Comparison of ENCODE assay signal across 8 mouse cellular contexts in the genomic region with DNA sequence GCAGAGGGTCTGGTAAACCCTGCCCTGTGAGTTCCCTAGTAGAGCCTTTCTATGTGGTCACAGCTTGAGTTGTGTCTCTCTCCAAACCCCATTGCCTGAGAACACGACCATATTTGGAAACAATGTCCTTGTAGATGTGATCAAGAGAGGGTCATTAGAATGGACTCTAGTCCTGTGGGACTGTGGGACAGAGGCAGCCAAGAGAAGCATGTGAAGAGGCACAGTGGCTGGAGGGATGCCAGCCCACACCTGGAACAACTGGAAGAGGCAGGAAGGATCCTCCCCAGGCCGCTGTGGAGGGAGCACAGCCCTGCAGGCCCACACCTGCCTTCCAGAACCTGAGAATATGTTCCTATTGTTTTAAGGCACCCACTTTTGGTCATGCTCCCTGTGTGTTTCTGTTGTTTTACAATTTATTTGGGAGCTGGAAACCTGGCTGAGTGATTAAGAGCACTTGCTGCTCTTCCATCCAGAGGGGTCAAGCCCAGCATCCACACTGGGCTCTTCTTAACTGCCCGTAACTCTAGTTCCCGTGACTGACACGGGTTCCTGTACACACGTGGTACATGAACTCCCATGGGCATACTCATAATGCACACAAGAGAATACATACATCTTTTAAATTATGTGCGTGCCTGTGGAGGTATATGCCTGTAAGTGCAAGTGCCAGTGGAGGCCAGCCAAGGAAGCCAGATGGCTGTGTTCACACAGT. TPM values are rescaled to one million over a fixed set of nuclear protein-coding genes. Genes with fewer than 3 reads are reported as not detected.
DNase-seq lines count a peak whose midpoint lies in the region; ATAC-seq and TF ChIP-seq lines count a peak whose summit lies in the region.

No protein-coding gene starts in this region.

- no peaks in the 10 kb centered on the region for H3K9me3 ChIP-seq in forebrain, embryonic 13.5 days (replicated peaks)
- no peaks in the 10 kb centered on the region; the same call in 1 of the 2 replicates for H3K9me3 ChIP-seq in forebrain, embryonic 11.5 days (ENCODE audit: control insufficient read depth, low read length)
- no peaks in the 10 kb centered on the region for H3K9me3 ChIP-seq in embryonic facial prominence, embryonic 15.5 days (replicated peaks)

- no peak overlapping the region for H3ac ChIP-seq in myocyte (ENCODE audit: control insufficient read depth, insufficient read length)

- H3K27me3 ChIP-seq in forebrain, embryonic 13.5 days: no peaks in the 10 kb centered on the region
- H3K27me3 ChIP-seq in forebrain, embryonic 11.5 days (ENCODE audit: control insufficient read depth, insufficient read depth, low read length): no peaks in the 10 kb centered on the region
- no peaks in the 10 kb centered on the region for H3K27me3 ChIP-seq in embryonic facial prominence, embryonic 15.5 days
- H3K27me3 ChIP-seq in myocyte (ENCODE audit: control insufficient read depth, insufficient read depth, insufficient read length): no peaks in the 10 kb centered on the region

- 0 out of 2 replicates have a peak overlapping the region, but pooled peaks have one; percentile 10 for H3K4me2 ChIP-seq in forebrain, embryonic 13.5 days
- no peak overlapping the region for H3K4me2 ChIP-seq in forebrain, embryonic 11.5 days (ENCODE audit: low read depth, low read length, severe bottlenecking)
- peak overlapping the region; percentile 8; the same call in 1 of the 2 replicates for H3K4me2 ChIP-seq in embryonic facial prominence, embryonic 15.5 days (replicated peaks)
- no peak overlapping the region for H3K4me2 ChIP-seq in myocyte (ENCODE audit: low read depth)

- H3K36me3 ChIP-seq in forebrain, embryonic 13.5 days (ENCODE audit: poor library complexity, severe bottlenecking): peaks cover 26% of the 10 kb centered on the region
- H3K36me3 ChIP-seq in forebrain, embryonic 11.5 days (ENCODE audit: control insufficient read depth, insufficient read depth, low read length): peaks cover 7% of the 10 kb centered on the region
- peaks cover 26% of the 10 kb centered on the region for H3K36me3 ChIP-seq in embryonic facial prominence, embryonic 15.5 days
- H3K36me3 ChIP-seq in myocyte (ENCODE audit: control insufficient read depth, insufficient read depth): no peaks in the 10 kb centered on the region

- H3K4me1 ChIP-seq in forebrain, embryonic 13.5 days: peaks cover 25% of the 10 kb centered on the region
- H3K4me1 ChIP-seq in forebrain, embryonic 11.5 days (replicated peaks; ENCODE audit: control insufficient read depth, insufficient read depth, low read length): peaks cover 6% of the 10 kb centered on the region; the same call in 1 of the 2 replicates
- H3K4me1 ChIP-seq in embryonic facial prominence, embryonic 15.5 days: peaks cover 29% of the 10 kb centered on the region

- no peak overlapping the region for H3K9ac ChIP-seq in forebrain, embryonic 13.5 days
- H3K9ac ChIP-seq in forebrain, embryonic 11.5 days (ENCODE audit: low read length): no peak overlapping the region
- no peak overlapping the region for H3K9ac ChIP-seq in embryonic facial prominence, embryonic 15.5 days

- peak overlapping the region; percentile 88 for H3K27ac ChIP-seq in forebrain, embryonic 13.5 days
- no peak overlapping the region for H3K27ac ChIP-seq in forebrain, embryonic 11.5 days (ENCODE audit: low read depth, low read length)
- peak overlapping the region; percentile 85 for H3K27ac ChIP-seq in embryonic facial prominence, embryonic 15.5 days (replicated peaks)

- H3K4me3 ChIP-seq in forebrain, embryonic 13.5 days: no peak overlapping the region
- H3K4me3 ChIP-seq in forebrain, embryonic 11.5 days (ENCODE audit: low read depth, low read length): no peak overlapping the region
- no peak overlapping the region for H3K4me3 ChIP-seq in embryonic facial prominence, embryonic 15.5 days (replicated peaks)
- H3K4me3 ChIP-seq in myocyte: no peak overlapping the region

- no peak for DNase-seq in forebrain, embryonic 11.5 days (ENCODE audit: low spot score)
- peak; percentile 41 for DNase-seq in left cerebral cortex, postnatal 4 days
- DNase-seq in left cerebral cortex, adult 8-10 months (ENCODE audit: low spot score in 2 of 2): no peak
- DNase-seq in spleen, adult 12 weeks (ENCODE audit: low spot score): no peak
- DNase-seq in layer of hippocampus, adult 9-10 months (ENCODE audit: low spot score): no peak

- 83% methylated on average over 7 of the region's 7 CpGs for WGBS in forebrain, embryonic 13.5 days
- WGBS in forebrain, embryonic 11.5 days: 90% methylated on average over 7 of the region's 7 CpGs
- WGBS in embryonic facial prominence, embryonic 15.5 days: 62% methylated on average over 7 of the region's 7 CpGs

- no peak for TF ChIP-seq POLR2A in myocyte (IDR thresholded peaks at IDR 0.05; ENCODE audit: insufficient read length, low read depth)

- H3K79me2 ChIP-seq in myocyte (ENCODE audit: control insufficient read depth, insufficient read depth): no peaks in the 10 kb centered on the region

- ATAC-seq in forebrain, embryonic 13.5 days: no peak; the same call in 1 of the 2 replicates
- no peak for ATAC-seq in forebrain, embryonic 11.5 days (replicated peaks; ENCODE audit: low FRiP score)
- 0 out of 2 replicates have a peak, but pooled peaks have one; percentile 8 for ATAC-seq in embryonic facial prominence, embryonic 15.5 days (ENCODE audit: insufficient number of reproducible peaks, low FRiP score, low TSS enrichment, low read depth)

- intact Hi-C loops in left cerebral cortex, postnatal 4 days (cut with DNase I): no loop called here

TF ChIP-seq in myocyte, 11 proteins besides CTCF, POLR2A, EP300 and RAD21:
- TF ChIP-seq POLR2AphosphoS2 (IDR thresholded peaks at IDR 0.05; ENCODE audit: insufficient read length, low read depth): peak; percentile 28
- TF ChIP-seq MYOG (IDR thresholded peaks at IDR 0.05; ENCODE audit: control insufficient read depth in 1 of 3, insufficient read depth in 1 of 3, insufficient read length in 2 of 3, low read depth in 2 of 3): no peak

RNA-seq across cellular contexts. Expression of a gene that starts 5.2 kb away (rescaled TPM):
- polyA plus RNA-seq in forebrain, embryonic 13.5 days (2015; fragmentation: Nextera tagmentation; extraction: Ambion mirVana): 22.7 and 24.5 TPM in 2 replicates
- 11.5 and 12.1 TPM in 2 replicates for polyA plus RNA-seq in forebrain, embryonic 11.5 days (2014; fragmentation: Nextera tagmentation; extraction: Ambion mirVana)
- 10 to 100 TPM; 66.3 to 70.5 TPM for total RNA-seq in left cerebral cortex, postnatal 4 days (2021)
- 10 to 100 TPM; 62.7 to 77.3 (median 68.8) TPM for total RNA-seq in left cerebral cortex, adult 8-10 months (2022)
- 19.5 and 20.4 TPM in 2 replicates for polyA plus RNA-seq in embryonic facial prominence, embryonic 15.5 days (2015; fragmentation: Nextera tagmentation; extraction: Ambion mirVana)
- 16.1 TPM for polyA plus RNA-seq in myocyte (2012; fragmentation: generic; extraction: Trizol)

RNA-seq across cellular contexts. Expression of a gene that starts 36.4 kb away (rescaled TPM):
- polyA plus RNA-seq in forebrain, embryonic 13.5 days (2015; fragmentation: Nextera tagmentation; extraction: Ambion mirVana): 14.1 and 16.9 TPM in 2 replicates
- 16.7 and 17.3 TPM in 2 replicates for polyA plus RNA-seq in forebrain, embryonic 11.5 days (2014; fragmentation: Nextera tagmentation; extraction: Ambion mirVana)
- 10 to 100 TPM; 27.3 to 30.2 TPM for total RNA-seq in left cerebral cortex, postnatal 4 days (2021)
- 10 to 100 TPM; 29.6 to 33.3 (median 30.1) TPM for total RNA-seq in left cerebral cortex, adult 8-10 months (2022)
- 23.2 and 25.4 TPM in 2 replicates for polyA plus RNA-seq in embryonic facial prominence, embryonic 15.5 days (2015; fragmentation: Nextera tagmentation; extraction: Ambion mirVana)
- 19.5 TPM for polyA plus RNA-seq in myocyte (2012; fragmentation: generic; extraction: Trizol)

Comparison
In these comparisons a context has a peak if more than half of its experiments do, and no peak if none do; other contexts are left out.
1. H3K4me2 ChIP-seq: peak in forebrain, embryonic 13.5 days (single experiment) and embryonic facial prominence, embryonic 15.5 days (single experiment); none in forebrain, embryonic 11.5 days (single experiment) and myocyte (single experiment).